Mouse (Mus musculus) stomach, postnatal 0 days (tissue): ENCODE measurements around the gene Gpsm1. TPM values are rescaled to one million over a fixed set of nuclear protein-coding genes. Genes with fewer than 3 reads are reported as not detected.
A peak's percentile ranks its signal among the peaks of the same experiment; 100 is the strongest.

Source experiments
- ATAC-seq: fragments of 200-750 bp; cut with Nextera tagmentation; 2 replicates; pipeline ENCODE4 v1.8.0; 2017; ENCODE audit not compliant: low FRiP score, low TSS enrichment
- DNase-seq: peaks from one replicate; pipeline ENCODE4 v3.0.0-alpha.2; 2016; ENCODE audit warnings: low spot score
- H3K27ac ChIP-seq: fragments of 300-500 bp; sonication (generic); replicated peaks from 2 replicates; pipeline ENCODE4 v1.5.1; 2014; ENCODE audit warnings: mild to moderate bottlenecking, control low read depth
- H3K27me3 ChIP-seq: fragments of 300-500 bp; sonication (generic); 2 replicates; pipeline ENCODE4 v1.6.1; 2014; ENCODE audit warnings: low read length; ENCODE audit not compliant: control insufficient read depth, insufficient read depth
- H3K36me3 ChIP-seq: fragments of 300-500 bp; sonication (generic); 2 replicates; pipeline ENCODE4 v1.6.1; 2014; ENCODE audit warnings: low read length, mixed read lengths; ENCODE audit not compliant: control insufficient read depth, insufficient read depth
- H3K4me1 ChIP-seq: fragments of 300-500 bp; sonication (generic); replicated peaks from 2 replicates; pipeline ENCODE4 v1.6.1; 2014; ENCODE audit warnings: antibody characterized with exemption; ENCODE audit not compliant: control insufficient read depth, insufficient read depth
- H3K4me2 ChIP-seq: fragments of 300-500 bp; sonication (generic); replicated peaks from 2 replicates; pipeline ENCODE4 v1.6.1; 2014; ENCODE audit warnings: low read depth, mild to moderate bottlenecking, control low read depth, moderate library complexity
- H3K4me3 ChIP-seq: fragments of 300-500 bp; sonication (generic); 2 replicates; pipeline ENCODE4 v1.5.1; 2014; ENCODE audit warnings: low read depth, low read length, control low read depth
- H3K9ac ChIP-seq: fragments of 300-500 bp; sonication (generic); 2 replicates; pipeline ENCODE4 v1.6.1; 2014; ENCODE audit warnings: mild to moderate bottlenecking, low read length, control low read depth, mixed read lengths
- H3K9me3 ChIP-seq: fragments of 300-500 bp; sonication (generic); 2 replicates; pipeline ENCODE4 v1.6.1; 2016; ENCODE audit warnings: low read length; ENCODE audit not compliant: control insufficient read depth
- CTCF ChIP-seq: IDR thresholded peaks from 2 replicates; pipeline ENCODE4 v1.5.1; 2016; ENCODE audit warnings: antibody characterized with exemption, low read depth, mild to moderate bottlenecking, moderate library complexity
- EP300 ChIP-seq: optimal IDR thresholded peaks from 2 replicates; pipeline ENCODE3; 2016; ENCODE audit warnings: antibody characterized with exemption
- WGBS: fragments of 180-500 bp; shearing (Covaris S2); extraction: QIAGEN DNeasy Blood & Tissue Kit; methylation state at CpG from one replicate; pipeline ENCODE4 v1.1.7; 2014; 5-methylcytosine and 5-hydroxymethylcytosine counted together
- polyA plus RNA-seq: library from polyadenylated mRNA; unstranded; fragments of >200 nt; fragmentation: Nextera tagmentation; extraction: Ambion mirVana; gene quantifications from 2 replicates; pipeline ENCODE4 v1.2.1, GENCODE M21; 2015

The Gpsm1 gene
- polyA plus RNA-seq, 1 experiment from 2014 or later, result 20.9 TPM

DNA sequence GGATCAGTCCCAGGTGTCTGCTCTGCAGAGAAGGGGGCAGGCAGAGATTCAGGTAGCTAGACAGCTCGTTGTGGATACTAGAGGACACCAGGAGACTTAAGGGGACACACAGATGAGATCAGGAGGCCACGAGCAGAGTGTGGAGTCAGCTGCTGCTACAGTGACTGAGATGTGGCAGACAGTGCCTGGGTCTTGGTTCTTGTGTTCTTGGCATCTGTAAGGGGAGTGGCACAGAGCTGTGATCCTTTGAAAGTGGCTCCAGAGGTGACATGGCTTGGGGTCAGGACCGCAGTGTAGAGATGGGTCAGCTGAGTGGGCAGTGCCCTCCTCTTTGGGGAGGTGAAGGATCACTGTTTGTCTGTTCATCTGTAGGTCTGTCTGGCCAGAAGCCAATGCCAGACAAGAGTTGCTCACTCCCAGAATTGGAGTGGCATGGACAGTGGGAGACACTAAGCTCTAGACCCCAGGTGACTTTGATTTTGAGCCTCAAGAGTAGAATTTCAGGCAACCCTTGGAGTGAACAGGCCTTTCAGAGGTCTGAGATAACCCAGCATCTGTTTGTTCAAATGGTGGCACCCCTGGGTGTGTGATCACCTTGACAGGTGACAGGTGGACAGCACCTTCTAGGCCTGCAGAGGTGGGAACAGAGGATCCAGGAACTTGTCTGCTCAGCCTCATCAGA is 2.8 kb downstream of the Gpsm1 start:
- Histone ChIP-seq H3K27me3 (no peaks in the 10 kb centered on the region), H3K4me2 (no peak overlapping the region), H3K27ac (no peak overlapping the region), H3K4me3 (no peak overlapping the region), H3K4me1 (peaks cover 7% of the 10 kb centered on the region; the same call in 1 of the 2 replicates), H3K9me3 (no peaks in the 10 kb centered on the region), H3K36me3 (no peaks in the 10 kb centered on the region), H3K9ac (peak overlapping the region; percentile 18; the same call in 1 of the 2 replicates)
- ATAC-seq (no peak), DNase-seq (no peak)
- 79% methylated on average over 3 of the region's 3 CpGs for WGBS
- TF ChIP-seq EP300, result no peak
- TF ChIP-seq CTCF, result no peak

DNA sequence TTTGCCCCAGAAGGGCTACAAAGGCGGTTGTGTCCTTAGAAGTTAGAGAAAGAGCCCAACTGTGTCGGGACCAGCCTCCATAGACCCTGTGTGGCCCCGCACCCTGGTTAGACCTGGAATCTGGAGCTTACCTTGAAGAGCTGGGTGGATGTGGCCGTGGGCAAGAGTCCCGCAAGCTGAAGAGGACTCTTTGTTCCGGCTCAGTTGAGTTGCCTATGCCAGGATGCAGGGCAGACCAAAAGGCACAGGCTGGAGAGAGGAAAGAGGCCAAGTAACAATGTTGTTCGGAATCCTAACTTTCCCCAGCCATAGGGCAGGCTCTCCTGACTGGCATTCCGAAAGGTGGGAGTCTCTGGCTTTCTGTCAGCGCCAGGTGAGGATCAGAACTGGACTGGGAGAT is 3.8 kb downstream of the Gpsm1 start:
- H3K36me3 ChIP-seq, result 0 out of 2 replicates have a peak, but pooled peaks cover 2% of the 10 kb centered on the region
- peaks cover 5% of the 10 kb centered on the region; the same call in 1 of the 2 replicates for H3K4me1 ChIP-seq
- no peaks in the 10 kb centered on the region for H3K9me3 ChIP-seq
- 93% methylated on average over 9 of the region's 9 CpGs for WGBS
- ATAC-seq, result no peak
- no peak overlapping the region for H3K4me3 ChIP-seq
- no peaks in the 10 kb centered on the region for H3K27me3 ChIP-seq
- DNase-seq, result no peak
- no peak overlapping the region for H3K27ac ChIP-seq
- TF ChIP-seq CTCF (no peak), EP300 (no peak)
- no peak overlapping the region for H3K4me2 ChIP-seq
- H3K9ac ChIP-seq, result no peak overlapping the region

DNA sequence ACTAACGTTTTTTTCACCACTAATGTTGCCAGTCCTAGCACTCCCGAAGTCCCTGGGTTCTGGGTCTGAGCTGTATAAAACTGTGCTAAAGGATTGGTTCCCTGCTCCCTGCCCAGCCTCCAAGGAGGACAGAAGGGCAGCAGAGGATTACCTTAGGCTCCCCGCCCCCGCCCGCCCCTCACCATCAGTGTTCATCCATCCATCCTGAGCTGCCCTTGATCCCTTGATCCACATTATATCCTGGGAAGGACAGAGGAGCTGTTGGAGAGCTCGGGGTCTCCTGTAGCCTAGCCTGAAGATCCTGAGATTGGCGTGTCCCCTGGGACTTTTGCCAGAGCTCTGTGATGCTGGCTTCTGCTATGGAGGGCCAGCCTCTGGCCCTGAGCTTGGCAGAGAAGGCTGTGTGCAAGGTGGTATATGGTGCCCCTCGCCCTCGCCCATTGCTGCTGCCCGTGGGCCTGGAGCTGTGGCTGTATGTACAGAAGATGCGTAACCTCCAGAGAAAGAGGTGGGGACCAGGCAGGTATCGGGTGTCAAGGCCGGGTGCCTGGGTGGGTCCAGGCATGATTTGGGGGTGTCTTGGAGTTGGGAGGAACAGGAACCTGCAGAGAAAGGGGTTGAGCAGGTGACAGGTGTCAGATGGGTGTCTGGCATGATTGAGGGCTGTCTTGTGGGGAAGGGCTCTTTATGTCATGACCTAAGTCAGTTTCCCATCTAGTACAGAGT is 4.4 kb downstream of the Gpsm1 start:
- Histone ChIP-seq H3K9ac (no peak overlapping the region), H3K4me3 (no peak overlapping the region), H3K4me1 (peaks cover 4% of the 10 kb centered on the region; the same call in 1 of the 2 replicates), H3K4me2 (no peak overlapping the region), H3K27me3 (no peaks in the 10 kb centered on the region), H3K9me3 (no peaks in the 10 kb centered on the region), H3K36me3 (0 out of 2 replicates have a peak, but pooled peaks cover 4% of the 10 kb centered on the region), H3K27ac (no peak overlapping the region)
- DNase-seq, result no peak
- no peak for ATAC-seq
- TF ChIP-seq EP300 (no peak), CTCF (no peak)
- 84% methylated on average over 13 of the region's 13 CpGs for WGBS

DNA sequence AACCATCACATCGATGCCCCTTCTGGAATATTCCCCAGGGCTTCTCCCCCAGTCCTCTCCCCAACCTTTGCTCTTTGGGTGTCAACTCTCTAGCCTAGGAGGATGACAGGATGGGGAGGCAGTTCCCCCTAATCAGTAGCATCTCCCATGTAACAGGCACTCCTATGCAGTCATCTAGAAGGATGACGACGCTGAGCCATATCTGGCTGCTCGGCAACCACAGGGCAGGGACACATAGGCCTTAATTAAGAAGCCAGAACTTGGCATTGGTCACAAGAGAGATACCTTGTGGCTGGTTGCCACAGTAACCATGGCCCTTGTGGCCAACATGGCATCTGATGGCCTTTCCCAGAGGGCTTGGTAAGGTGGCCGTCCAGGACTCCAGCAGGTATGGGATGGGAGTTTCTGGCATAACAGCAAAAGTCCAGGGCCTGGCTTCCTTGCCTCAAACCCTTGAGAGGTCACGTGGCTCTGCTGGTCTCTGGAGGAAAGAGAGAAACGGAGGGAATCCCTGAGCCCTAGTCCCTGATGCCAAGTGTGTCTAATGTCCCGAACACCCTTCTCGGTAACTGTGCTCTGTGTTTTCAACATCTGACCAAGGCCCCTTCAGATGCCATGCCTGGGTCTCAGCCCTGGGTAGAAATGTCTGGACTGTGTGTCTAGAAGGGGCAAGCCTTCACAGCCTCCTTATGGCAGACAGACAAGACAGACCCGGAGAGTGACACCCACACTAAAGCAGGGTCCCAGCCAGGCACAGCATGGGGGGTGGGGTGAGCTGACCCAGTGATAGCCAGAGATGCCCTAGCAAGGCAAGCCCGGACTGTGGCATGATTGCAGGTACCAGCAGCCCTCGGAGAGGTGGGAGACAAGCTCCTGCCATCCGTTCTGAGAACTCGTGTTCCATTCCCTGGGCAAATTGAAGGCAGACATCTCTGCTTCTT is 5.2 kb downstream of the Gpsm1 start:
- Histone ChIP-seq H3K4me1 (peaks cover 4% of the 10 kb centered on the region; the same call in 1 of the 2 replicates), H3K4me3 (no peak overlapping the region), H3K27ac (no peak overlapping the region), H3K36me3 (0 out of 2 replicates have a peak, but pooled peaks cover 4% of the 10 kb centered on the region), H3K9ac (no peak overlapping the region), H3K27me3 (no peaks in the 10 kb centered on the region), H3K4me2 (no peak overlapping the region), H3K9me3 (no peaks in the 10 kb centered on the region)
- 85% methylated on average over 14 of the region's 14 CpGs for WGBS
- TF ChIP-seq EP300 (no peak), CTCF (no peak)
- ATAC-seq (no peak), DNase-seq (no peak)

DNA sequence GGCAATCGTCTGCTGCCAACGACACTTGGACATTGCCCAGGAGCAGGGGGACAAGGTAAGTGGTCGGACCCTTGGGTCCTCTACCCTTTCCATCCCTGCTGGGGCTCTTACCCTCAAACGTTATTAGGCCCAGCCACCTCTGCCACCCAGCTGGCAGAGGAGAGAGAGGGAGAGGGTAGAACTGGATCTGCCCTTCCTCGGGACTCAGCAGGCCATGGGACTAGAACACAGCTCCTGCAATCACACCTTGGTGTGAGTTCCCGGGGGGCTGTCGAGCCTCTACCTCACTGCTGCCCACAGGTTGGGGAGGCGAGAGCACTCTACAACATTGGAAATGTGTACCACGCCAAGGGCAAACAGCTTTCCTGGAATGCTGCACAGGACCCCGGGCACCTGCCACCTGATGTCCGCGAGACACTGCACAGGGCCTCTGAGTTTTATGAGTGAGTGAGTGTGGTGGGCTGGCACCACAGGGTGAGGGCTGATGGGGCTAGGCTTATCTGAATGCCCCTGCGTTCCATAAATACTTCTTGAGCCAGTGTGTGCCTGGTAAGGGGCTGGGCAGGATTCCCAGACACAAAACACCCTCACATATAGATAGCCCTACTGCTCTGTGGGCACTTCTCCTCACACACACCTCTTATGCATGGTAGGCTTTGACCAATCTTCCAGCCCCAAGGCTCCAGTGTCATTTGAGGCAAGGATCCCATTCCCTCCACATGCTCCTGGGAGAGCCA is 8.4 kb downstream of the Gpsm1 start:
- no peak for DNase-seq
- Histone ChIP-seq H3K27me3 (no peaks in the 10 kb centered on the region), H3K9ac (no peak overlapping the region), H3K4me1 (no peaks in the 10 kb centered on the region), H3K36me3 (peaks cover 8% of the 10 kb centered on the region; the same call in 1 of the 2 replicates), H3K27ac (no peak overlapping the region), H3K4me2 (no peak overlapping the region), H3K9me3 (no peaks in the 10 kb centered on the region), H3K4me3 (no peak overlapping the region)
- WGBS, result 90% methylated on average over 13 of the region's 13 CpGs
- TF ChIP-seq CTCF (no peak), EP300 (no peak)
- ATAC-seq, result no peak
